Mouse (Mus musculus) kidney, embryonic 15.5 days (tissue): ENCODE measurements at regions not wholly inside any gene's neighbourhood (a gene's known extent, or its start where the extent isn't known, plus 50 kb on each side); places are given as distances from the start of the nearest gene placed in this dataset.
"Not testable (repeated sequence)": the region's sequence is repeated elsewhere in the genome, so short reads cannot be mapped to it uniquely, and the experiment has no call there.

Experiments used
- ATAC-seq: fragments of 200-750 bp; cut with Nextera tagmentation; replicated peaks from 2 replicates; pipeline ENCODE4 v1.8.0; 2017; ENCODE audit warnings: moderate TSS enrichment; ENCODE audit not compliant: low FRiP score
- H3K27ac ChIP-seq: fragments of 300-500 bp; sonication (generic); 2 replicates; pipeline ENCODE4 v1.5.1; 2015; ENCODE audit warnings: mild to moderate bottlenecking, inconsistent platforms
- H3K27me3 ChIP-seq: fragments of 300-500 bp; sonication (generic); 2 replicates; pipeline ENCODE4 v1.6.1; 2015; ENCODE audit warnings: inconsistent platforms
- H3K36me3 ChIP-seq: fragments of 300-500 bp; sonication (generic); 2 replicates; pipeline ENCODE4 v1.6.1; 2015; ENCODE audit warnings: inconsistent platforms
- H3K4me1 ChIP-seq: fragments of 300-500 bp; sonication (generic); 2 replicates; pipeline ENCODE4 v1.6.1; 2015; ENCODE audit warnings: inconsistent platforms
- H3K4me2 ChIP-seq: fragments of 300-500 bp; sonication (generic); 2 replicates; pipeline ENCODE4 v1.6.1; 2015; ENCODE audit warnings: moderate library complexity, mild to moderate bottlenecking, inconsistent platforms
- H3K4me3 ChIP-seq: fragments of 300-500 bp; sonication (generic); replicated peaks from 2 replicates; pipeline ENCODE4 v1.5.1; 2015; ENCODE audit warnings: mild to moderate bottlenecking, inconsistent platforms
- H3K9ac ChIP-seq: fragments of 300-500 bp; sonication (generic); 2 replicates; pipeline ENCODE4 v1.6.1; 2015; ENCODE audit warnings: mild to moderate bottlenecking, inconsistent platforms
- H3K9me3 ChIP-seq: fragments of 300-500 bp; sonication (generic); replicated peaks from 2 replicates; pipeline ENCODE4 v1.6.1; 2016; ENCODE audit warnings: inconsistent platforms
- WGBS: fragments of 180-500 bp; shearing (Covaris S2); methylation state at CpG from one replicate; pipeline ENCODE4 v1.1.7; 2015; ENCODE audit warnings: mixed read lengths; 5-methylcytosine and 5-hydroxymethylcytosine counted together

- Histone ChIP-seq H3K27ac (no peak overlapping the region), H3K9ac (no peak overlapping the region), H3K4me1 (no peaks in the 10 kb centered on the region), H3K36me3 (no peaks in the 10 kb centered on the region), H3K4me2 (no peak overlapping the region), H3K9me3 (no peaks in the 10 kb centered on the region), H3K27me3 (no peaks in the 10 kb centered on the region), H3K4me3 (no peak overlapping the region)
- WGBS = 68% methylated on average over 3 of the region's 3 CpGs
- ATAC-seq = no peak
Observed at GRCm38 (mm10) chr9:82632411-82632810, 196.9 kb upstream of the Irak1bp1 start.

DNA sequence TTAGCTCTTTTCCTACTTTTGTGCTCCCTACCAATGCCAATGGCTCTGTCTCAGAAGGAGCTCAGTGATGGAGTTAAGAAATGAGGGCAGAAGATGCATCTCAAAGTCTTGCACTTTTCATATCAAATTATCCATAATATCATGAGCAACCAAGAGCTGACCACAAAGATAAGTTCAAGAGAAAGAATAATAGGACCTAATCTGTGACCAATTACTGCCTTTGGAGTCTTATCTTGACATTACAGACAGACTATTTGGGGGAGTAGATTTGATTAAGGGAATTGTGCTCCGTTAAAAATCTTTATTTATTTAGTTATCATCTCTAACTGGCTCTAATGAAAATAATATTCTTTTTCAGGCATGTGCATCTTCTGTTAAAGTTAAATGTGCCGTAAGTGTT, 189.1 kb upstream of the Irak1bp1 start:
- WGBS = 77% methylated on average over 2 of the region's 2 CpGs
- ATAC-seq = no peak

DNA sequence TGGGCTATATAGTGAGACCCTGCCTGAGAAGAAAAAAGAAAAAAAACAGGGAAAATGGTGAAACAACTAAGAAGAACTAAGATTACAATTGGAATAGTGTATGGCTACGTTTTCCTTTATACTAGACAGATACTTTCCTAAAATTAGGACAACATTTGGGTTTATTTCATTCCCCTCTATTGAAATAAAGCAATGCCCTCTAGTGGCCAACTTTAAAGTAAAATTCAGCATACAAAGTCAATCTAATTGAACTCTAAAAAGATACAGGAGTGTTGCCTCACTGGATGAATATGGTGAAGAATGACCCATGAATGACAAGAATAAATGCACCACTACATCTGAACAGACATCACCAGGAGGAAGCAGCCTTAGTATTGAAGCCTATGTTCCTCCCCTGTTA, 185.4 kb upstream of the Irak1bp1 start:
- Histone ChIP-seq H3K9me3 (no peaks in the 10 kb centered on the region), H3K4me2 (no peak overlapping the region), H3K9ac (no peak overlapping the region), H3K36me3 (no peaks in the 10 kb centered on the region), H3K4me1 (no peaks in the 10 kb centered on the region), H3K4me3 (no peak overlapping the region), H3K27ac (no peak overlapping the region), H3K27me3 (no peaks in the 10 kb centered on the region)
- ATAC-seq = no peak
- WGBS = 19% methylated on average over 1 of the region's 1 CpGs

More for the DNA sequence above, 189.1 kb upstream of the Irak1bp1 start:
- Histone ChIP-seq H3K36me3 (no peaks in the 10 kb centered on the region), H3K4me3 (no peak overlapping the region), H3K27me3 (no peaks in the 10 kb centered on the region), H3K9ac (no peak overlapping the region), H3K4me1 (no peaks in the 10 kb centered on the region), H3K9me3 (no peaks in the 10 kb centered on the region), H3K27ac (no peak overlapping the region), H3K4me2 (no peak overlapping the region)

GRCm38 (mm10) chr9:82655511-82655910, 173.8 kb upstream of the Irak1bp1 start:
- not testable (repeated sequence) for H3K9me3 ChIP-seq, H3K4me3 ChIP-seq, H3K27ac ChIP-seq, H3K4me1 ChIP-seq, H3K36me3 ChIP-seq, ATAC-seq, H3K4me2 ChIP-seq, H3K27me3 ChIP-seq, H3K9ac ChIP-seq
- 5% methylated on average over 1 of the region's 1 CpGs for WGBS

DNA sequence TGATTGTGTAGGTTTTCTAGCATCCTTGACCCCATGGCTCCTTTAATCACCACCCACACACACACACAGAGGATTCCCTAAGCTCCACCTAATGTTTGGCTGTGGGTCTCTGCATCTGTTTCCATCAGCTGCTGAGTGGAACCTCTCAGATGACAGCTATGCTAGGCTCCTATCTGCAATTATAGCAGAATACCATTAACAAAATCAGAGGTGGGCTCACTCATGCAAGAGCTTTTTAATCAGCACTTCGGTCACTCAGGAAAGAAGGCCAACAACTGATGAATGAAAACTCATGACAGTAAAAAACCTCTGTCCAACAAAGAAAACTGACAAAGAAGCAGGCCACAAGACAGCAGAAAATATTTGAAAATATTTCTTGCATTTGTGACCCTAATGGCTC, 147.1 kb upstream of the Irak1bp1 start:
- ATAC-seq = no peak
- H3K9ac ChIP-seq = no peak overlapping the region
- no peaks in the 10 kb centered on the region for H3K36me3 ChIP-seq
- no peak overlapping the region for H3K4me2 ChIP-seq
- no peak overlapping the region for H3K27ac ChIP-seq
- H3K9me3 ChIP-seq = no peaks in the 10 kb centered on the region
- no peaks in the 10 kb centered on the region for H3K4me1 ChIP-seq
- no peaks in the 10 kb centered on the region for H3K27me3 ChIP-seq
- WGBS = 80% methylated on average over 1 of the region's 1 CpGs
- no peak overlapping the region for H3K4me3 ChIP-seq

- no peaks in the 10 kb centered on the region for H3K27me3 ChIP-seq
- H3K4me3 ChIP-seq = no peak overlapping the region
- no peak overlapping the region for H3K27ac ChIP-seq
- H3K9me3 ChIP-seq = no peaks in the 10 kb centered on the region
- no peak overlapping the region for H3K4me2 ChIP-seq
- H3K36me3 ChIP-seq = no peaks in the 10 kb centered on the region
- ATAC-seq = no peak
- WGBS = 71% methylated on average over 2 of the region's 2 CpGs
- no peak overlapping the region for H3K9ac ChIP-seq
- no peaks in the 10 kb centered on the region for H3K4me1 ChIP-seq
Observed at GRCm38 (mm10) chr9:82709411-82709983, 119.8 kb upstream of the Irak1bp1 start.

DNA sequence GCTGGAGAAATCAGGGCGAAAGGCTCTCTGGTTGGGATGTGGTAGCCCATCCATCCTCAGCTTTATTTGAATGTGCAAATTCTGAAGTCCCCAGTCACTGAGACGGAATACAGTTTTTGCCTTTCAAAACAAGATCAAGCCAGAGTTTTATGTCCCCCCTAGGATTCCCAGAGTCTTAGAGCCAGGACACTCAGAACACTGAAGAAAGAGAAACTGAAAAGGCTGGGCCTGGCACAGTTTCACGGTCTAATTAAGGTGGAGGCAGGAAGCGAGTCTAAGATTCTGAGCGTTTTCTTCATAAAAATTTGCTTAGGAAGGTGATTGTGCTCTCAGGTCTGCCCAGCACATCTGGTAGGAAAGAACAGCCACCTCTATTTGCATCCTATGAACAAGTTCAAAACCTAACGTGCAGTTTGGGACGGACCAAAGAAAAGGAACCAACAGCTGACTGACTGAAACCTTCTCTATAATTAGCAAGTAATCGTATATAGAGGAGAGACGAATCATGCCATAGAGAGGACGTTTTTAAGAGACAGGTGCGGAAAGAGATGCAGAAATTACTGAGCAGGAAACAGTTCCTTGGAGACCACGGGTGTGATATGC, 119.2 kb upstream of the Irak1bp1 start:
- Histone ChIP-seq H3K9me3 (no peaks in the 10 kb centered on the region), H3K4me2 (no peak overlapping the region), H3K4me1 (no peaks in the 10 kb centered on the region), H3K27ac (no peak overlapping the region), H3K36me3 (no peaks in the 10 kb centered on the region), H3K4me3 (no peak overlapping the region), H3K27me3 (no peaks in the 10 kb centered on the region), H3K9ac (no peak overlapping the region)
- no peak for ATAC-seq
- 68% methylated on average over 12 of the region's 12 CpGs for WGBS

DNA sequence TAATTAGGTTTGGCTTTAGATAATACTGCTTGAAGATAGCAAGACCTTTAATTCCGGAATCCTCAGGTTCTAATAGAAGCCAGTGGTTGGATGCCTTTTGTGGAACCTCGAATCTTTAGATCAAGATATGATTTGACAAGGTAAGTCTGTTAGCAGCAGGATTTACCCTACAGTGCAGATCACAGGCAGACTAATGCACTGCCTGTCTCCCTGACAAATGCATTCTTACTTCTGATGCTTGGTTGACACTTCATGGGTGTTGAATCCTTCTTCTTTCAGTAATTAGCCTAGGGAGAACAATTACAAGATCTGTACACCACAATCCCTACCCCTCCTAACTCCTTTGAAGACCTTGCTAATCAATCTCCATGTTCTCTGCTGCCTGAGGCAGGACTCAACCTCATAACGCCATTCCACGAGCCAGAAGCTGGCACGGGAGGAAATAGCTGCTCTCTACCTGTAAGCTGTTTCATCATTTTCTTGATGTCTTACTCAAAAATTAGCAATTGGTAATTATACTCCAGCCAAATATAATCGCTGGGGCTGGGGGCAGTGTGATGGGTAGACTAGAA, 118.3 kb upstream of the Irak1bp1 start:
- no peak for ATAC-seq
- Histone ChIP-seq H3K27me3 (no peaks in the 10 kb centered on the region), H3K9me3 (no peaks in the 10 kb centered on the region), H3K27ac (no peak overlapping the region), H3K4me3 (no peak overlapping the region), H3K9ac (no peak overlapping the region), H3K4me1 (no peaks in the 10 kb centered on the region), H3K36me3 (no peaks in the 10 kb centered on the region), H3K4me2 (no peak overlapping the region)
- 74% methylated on average over 6 of the region's 6 CpGs for WGBS

GRCm38 (mm10) chr9:82712769-82713733, 116.3 kb upstream of the Irak1bp1 start:
- Histone ChIP-seq H3K27ac (no peak overlapping the region), H3K4me2 (no peak overlapping the region), H3K4me3 (no peak overlapping the region), H3K36me3 (no peaks in the 10 kb centered on the region), H3K27me3 (no peaks in the 10 kb centered on the region), H3K9ac (no peak overlapping the region), H3K4me1 (no peaks in the 10 kb centered on the region), H3K9me3 (no peaks in the 10 kb centered on the region)
- no peak for ATAC-seq
- WGBS = 87% methylated on average over 3 of the region's 3 CpGs

DNA sequence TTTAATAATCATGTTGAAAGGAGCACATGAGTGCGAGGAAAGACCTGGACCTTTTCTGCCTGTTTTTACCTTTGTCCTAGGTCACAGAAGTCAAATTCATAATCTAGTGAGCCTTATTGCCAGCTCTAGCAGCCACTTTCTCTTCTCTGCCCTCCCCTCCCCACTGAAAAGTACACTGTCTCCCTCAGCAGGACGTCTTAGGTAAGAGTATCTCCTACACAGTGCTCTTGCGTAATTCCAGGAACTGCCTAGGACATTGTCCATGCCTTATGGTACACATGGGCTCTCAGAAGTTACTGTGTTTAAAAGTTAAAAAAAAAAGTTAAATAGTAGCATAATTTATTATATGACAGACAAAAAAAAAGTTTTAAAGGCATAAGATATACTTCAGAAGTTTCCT, 100.7 kb upstream of the Irak1bp1 start:
- H3K4me3 ChIP-seq = no peak overlapping the region
- no peak overlapping the region for H3K9ac ChIP-seq
- no peaks in the 10 kb centered on the region for H3K36me3 ChIP-seq
- no peaks in the 10 kb centered on the region for H3K27me3 ChIP-seq
- no peak overlapping the region for H3K4me2 ChIP-seq
- no peaks in the 10 kb centered on the region for H3K4me1 ChIP-seq
- H3K9me3 ChIP-seq = no peaks in the 10 kb centered on the region
- H3K27ac ChIP-seq = no peak overlapping the region
- ATAC-seq = no peak
- 59% methylated on average over 3 of the region's 3 CpGs for WGBS

DNA sequence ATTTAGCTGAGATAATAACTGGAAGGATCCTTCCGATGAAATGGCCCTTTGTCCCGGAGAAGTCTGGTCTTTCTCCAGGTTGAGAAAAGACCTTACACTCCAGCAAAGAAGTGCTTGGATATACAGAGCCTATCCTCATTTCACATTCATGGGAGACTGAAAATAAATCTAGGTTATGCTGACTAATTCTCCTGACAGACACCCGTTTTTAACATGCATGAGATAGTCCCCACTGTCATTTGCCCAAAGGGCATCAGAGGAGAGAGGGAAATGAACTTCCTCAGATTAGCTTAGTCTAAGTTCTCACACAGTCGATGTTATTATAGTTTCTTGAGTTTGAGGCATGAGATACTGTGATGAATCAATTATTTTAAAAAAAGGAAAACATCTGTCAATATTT, 99.7 kb upstream of the Irak1bp1 start:
- Histone ChIP-seq H3K4me2 (no peak overlapping the region), H3K4me3 (no peak overlapping the region), H3K36me3 (no peaks in the 10 kb centered on the region), H3K4me1 (no peaks in the 10 kb centered on the region), H3K27me3 (no peaks in the 10 kb centered on the region), H3K27ac (no peak overlapping the region), H3K9ac (no peak overlapping the region), H3K9me3 (no peaks in the 10 kb centered on the region)
- ATAC-seq = no peak
- WGBS = 72% methylated on average over 4 of the region's 4 CpGs

DNA sequence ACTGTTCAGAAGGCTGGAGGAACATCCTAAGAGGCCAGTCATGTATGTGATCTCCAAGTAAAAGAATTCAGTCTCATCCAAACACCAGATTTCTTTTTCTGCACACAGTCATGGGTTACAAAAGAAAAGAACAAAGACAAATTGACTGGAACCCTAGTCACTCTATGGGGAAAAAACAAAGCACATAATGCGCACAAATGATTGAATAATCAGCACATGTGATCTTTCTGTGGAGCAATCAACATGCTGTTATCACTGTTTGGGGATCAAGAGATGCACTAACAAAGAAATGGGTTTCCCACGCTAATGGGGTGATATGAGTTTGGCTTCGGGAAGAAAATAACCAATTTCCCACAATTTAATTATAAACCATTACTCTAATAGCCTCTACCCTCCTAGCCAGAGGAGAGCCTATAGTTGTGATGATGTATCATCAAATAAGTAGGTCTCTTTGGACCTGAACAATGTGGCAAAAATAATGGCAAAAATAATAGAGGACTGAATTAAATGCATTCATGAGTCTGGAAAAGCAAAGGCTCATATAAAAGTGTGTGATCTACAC, 96.2 kb upstream of the Irak1bp1 start:
- H3K9me3 ChIP-seq = no peaks in the 10 kb centered on the region
- no peaks in the 10 kb centered on the region for H3K4me1 ChIP-seq
- no peaks in the 10 kb centered on the region for H3K36me3 ChIP-seq
- H3K9ac ChIP-seq = no peak overlapping the region
- ATAC-seq = no peak
- no peak overlapping the region for H3K4me3 ChIP-seq
- no peak overlapping the region for H3K4me2 ChIP-seq
- no peak overlapping the region for H3K27ac ChIP-seq
- H3K27me3 ChIP-seq = no peaks in the 10 kb centered on the region
- 85% methylated on average over 3 of the region's 3 CpGs for WGBS
